In genomic region chr11:82973916-82974315, GRCm38 (mm10) we compare ENCODE assay signal across 14 mouse cellular contexts. TPM values are rescaled to one million over a fixed set of nuclear protein-coding genes. Genes with fewer than 3 reads are reported as not detected.
DNase-seq lines count a peak whose midpoint lies in the region; ATAC-seq and TF ChIP-seq lines count a peak whose summit lies in the region.
"Had no signal": no experiment of that assay in that cellular context is flagged by ENCODE, and none has a peak within 500 bp of the region (broad histone marks: within the 10 kb centered on the region; RNA-seq: fewer than 3 reads in every experiment).

No protein-coding gene starts in this region.

- no peak for ATAC-seq in heart, postnatal 0 days (ENCODE audit: insufficient read depth, low read depth)
- ATAC-seq in liver, embryonic 11.5 days (replicated peaks; ENCODE audit: low FRiP score) = no peak
- ATAC-seq: intestine, embryonic 16.5 days had no signal

- DNase-seq in embryo, embryonic 9.5 days (ENCODE audit: extremely low spot score) = peak; percentile 6
- no peak for DNase-seq in embryo, embryonic 11 days
- peak; percentile 44 for DNase-seq in lung, postnatal 10 days
- no peak for DNase-seq in lung, adult 2 months
- peak; percentile 15 for DNase-seq in heart, postnatal 0 days (ENCODE audit: low spot score)
- DNase-seq in liver, embryonic 11.5 days (ENCODE audit: low spot score) = no peak
- DNase-seq in layer of hippocampus, adult 8-10 months (ENCODE audit: low spot score in 2 of 2) = no peak
- DNase-seq in left cerebral cortex, postnatal 14 days (ENCODE audit: low spot score in 2 of 2) = no peak
- DNase-seq: cerebellum, adult 11 months; spleen, adult 18-20 months had no signal

- H3K4me3 ChIP-seq in lung, adult 2 months (replicated peaks; ENCODE audit: extremely low read depth, low read depth, low read length) = no peak overlapping the region
- no peak overlapping the region for H3K4me3 ChIP-seq in heart, postnatal 0 days (ENCODE audit: low read depth, low read length)
- no peak overlapping the region for H3K4me3 ChIP-seq in liver, embryonic 11.5 days (ENCODE audit: low read depth, low read length)
- H3K4me3 ChIP-seq: left cerebral cortex, adult 2 months had no signal

- intact Hi-C loops in left cerebral cortex, postnatal 14 days (cut with DNase I) = no loop called here

- WGBS in lung, adult 2 months = 32% methylated on average over 5 of the region's 5 CpGs
- 35% methylated on average over 5 of the region's 5 CpGs for WGBS in heart, postnatal 0 days
- 23% methylated on average over 5 of the region's 5 CpGs for WGBS in liver, embryonic 11.5 days

- TF ChIP-seq POLR2A in lung, adult 2 months (IDR thresholded peaks at IDR 0.05; ENCODE audit: borderline replicate concordance, extremely low read depth, low read depth, low read length) = no peak

- TF ChIP-seq CTCF in lung, adult 2 months (IDR thresholded peaks at IDR 0.05; ENCODE audit: insufficient read depth, low read length) = no peak
- TF ChIP-seq CTCF in heart, postnatal 0 days (IDR thresholded peaks at IDR 0.05; ENCODE audit: low read depth) = no peak

- no peaks in the 10 kb centered on the region for H3K27me3 ChIP-seq in heart, postnatal 0 days (ENCODE audit: control insufficient read depth, insufficient read depth, low read length)
- H3K27me3 ChIP-seq in liver, embryonic 11.5 days (replicated peaks; ENCODE audit: control insufficient read depth, insufficient read depth, low read length) = no peaks in the 10 kb centered on the region

- H3K4me2 ChIP-seq in heart, postnatal 0 days (ENCODE audit: low read depth, low read length) = no peak overlapping the region
- no peak overlapping the region for H3K4me2 ChIP-seq in liver, embryonic 11.5 days
- H3K4me2 ChIP-seq: midbrain, embryonic 11.5 days had no signal

- H3K4me1 ChIP-seq in lung, adult 2 months (ENCODE audit: control insufficient read depth, insufficient read depth, low read length) = peaks cover 6% of the 10 kb centered on the region
- 0 out of 2 replicates have a peak, but pooled peaks cover 13% of the 10 kb centered on the region for H3K4me1 ChIP-seq in heart, postnatal 0 days (ENCODE audit: control insufficient read depth, insufficient read depth)
- H3K4me1 ChIP-seq in liver, embryonic 11.5 days (replicated peaks; ENCODE audit: control insufficient read depth, insufficient read depth, low read length) = peaks cover 10% of the 10 kb centered on the region

- no peak for TF ChIP-seq EP300 in heart, postnatal 0 days (IDR thresholded peaks at IDR 0.05; ENCODE audit: low read depth)

- no peak overlapping the region for H3K9ac ChIP-seq in heart, postnatal 0 days (replicated peaks; ENCODE audit: low read depth, low read length)
- no peak overlapping the region for H3K9ac ChIP-seq in liver, embryonic 11.5 days (ENCODE audit: low read depth, low read length)
- H3K9ac ChIP-seq: liver, embryonic 14.5 days had no signal

- no peaks in the 10 kb centered on the region for H3K9me3 ChIP-seq in heart, postnatal 0 days (replicated peaks; ENCODE audit: control insufficient read depth, low read length)
- H3K9me3 ChIP-seq in liver, embryonic 11.5 days (ENCODE audit: control insufficient read depth, low read length) = no peaks in the 10 kb centered on the region

- no peaks in the 10 kb centered on the region for H3K36me3 ChIP-seq in heart, postnatal 0 days (replicated peaks; ENCODE audit: control insufficient read depth, insufficient read depth, low read length)
- H3K36me3 ChIP-seq in liver, embryonic 11.5 days (ENCODE audit: control insufficient read depth, insufficient read depth, low read length) = no peaks in the 10 kb centered on the region

- peak overlapping the region; percentile 30; the same call in 1 of the 2 replicates for H3K27ac ChIP-seq in heart, postnatal 0 days (ENCODE audit: low read depth)
- H3K27ac ChIP-seq in liver, embryonic 11.5 days (ENCODE audit: low read depth, low read length) = peak overlapping the region; percentile 15; the same call in 1 of the 2 replicates
- H3K27ac ChIP-seq: left cerebral cortex, adult 2 months; liver, embryonic 14.5 days had no signal

RNA-seq across cellular contexts. Expression of gene Slfn9, which starts 17.7 kb away (rescaled TPM):
- 0.32 and 0.75 TPM in 2 replicates for polyA plus RNA-seq in lung, adult 2 months (2012; rRNA removed)
- total RNA-seq in heart, postnatal 0 days (2014; rRNA removed; ENCODE audit: low replicate concordance) = 3.1 and 7.6 TPM in 2 replicates
- polyA plus RNA-seq in heart, postnatal 0 days (2015; fragmentation: Nextera tagmentation; extraction: Ambion mirVana) = 4.9 and 5.2 TPM in 2 replicates
- 8.1 and 9.0 TPM in 2 replicates for polyA plus RNA-seq in liver, embryonic 11.5 days (2014; fragmentation: Nextera tagmentation; extraction: Ambion mirVana)
- total RNA-seq in layer of hippocampus, adult 8-10 months (2022) = 1 to 10 TPM in 2 of 4 experiments, under 1 TPM in 2; 0.23 to 1.7 (median 0.92) TPM
- total RNA-seq in left cerebral cortex, postnatal 14 days (2021) = under 1 TPM; 0.42 to 0.63 TPM

RNA-seq across cellular contexts. Expression of gene Slfn5, which starts 22.8 kb away (rescaled TPM):
- polyA plus RNA-seq in lung, adult 2 months (2012; rRNA removed) = 14.3 and 25.1 TPM in 2 replicates
- 21.5 and 29.0 TPM in 2 replicates for total RNA-seq in heart, postnatal 0 days (2014; rRNA removed; ENCODE audit: low replicate concordance)
- polyA plus RNA-seq in heart, postnatal 0 days (2015; fragmentation: Nextera tagmentation; extraction: Ambion mirVana) = 15.6 and 18.7 TPM in 2 replicates
- 0.49 and 0.86 TPM in 2 replicates for polyA plus RNA-seq in liver, embryonic 11.5 days (2014; fragmentation: Nextera tagmentation; extraction: Ambion mirVana)
- total RNA-seq in layer of hippocampus, adult 8-10 months (2022) = 1 to 10 TPM; 4.1 to 6.8 (median 5.0) TPM
- 1 to 10 TPM; 4.0 to 5.0 TPM for total RNA-seq in left cerebral cortex, postnatal 14 days (2021)

RNA-seq across cellular contexts. Expression of gene Slfn8, which starts 46.7 kb away (rescaled TPM):
- polyA plus RNA-seq in lung, adult 2 months (2012; rRNA removed) = 0.20 and 0.60 TPM in 2 replicates
- total RNA-seq in heart, postnatal 0 days (2014; rRNA removed; ENCODE audit: low replicate concordance) = 0.61 and 2.5 TPM in 2 replicates
- 0.41 and 0.51 TPM in 2 replicates for polyA plus RNA-seq in heart, postnatal 0 days (2015; fragmentation: Nextera tagmentation; extraction: Ambion mirVana)
- 0.18 and 0.27 TPM in 2 replicates for polyA plus RNA-seq in liver, embryonic 11.5 days (2014; fragmentation: Nextera tagmentation; extraction: Ambion mirVana)
- 1 to 10 TPM in 2 of 4 experiments, under 1 TPM in 2; 0.23 to 2.6 (median 1.1) TPM for total RNA-seq in layer of hippocampus, adult 8-10 months (2022)
- total RNA-seq in left cerebral cortex, postnatal 14 days (2021) = under 1 TPM; 0.36 to 0.62 TPM

Comparison
In these comparisons a context has a peak if more than half of its experiments do, and no peak if none do; other contexts are left out.
1. DNase-seq: peak in embryo, embryonic 9.5 days (single experiment), lung, postnatal 10 days (single experiment) and heart, postnatal 0 days (single experiment); none in embryo, embryonic 11 days (single experiment), lung, adult 2 months (single experiment), liver, embryonic 11.5 days (single experiment), layer of hippocampus, adult 8-10 months (0 of 2) and left cerebral cortex, postnatal 14 days (0 of 2).